Mouse (Mus musculus) cerebellum, adult 2 months (tissue): ENCODE measurements around the gene Hcst. TPM values are rescaled to one million over a fixed set of nuclear protein-coding genes. Genes with fewer than 3 reads are reported as not detected.

Experiments used
- DNase-seq, 2 experiments: peaks; one replicate each; pipeline ENCODE4 v3.0.0; 2021
- H3K27ac ChIP-seq: fragments of 200-500 bp; 2 replicates; pipeline ENCODE4 v1.5.1; 2012; ENCODE audit warnings: low read length, control low read depth, inconsistent platforms; ENCODE audit not compliant: insufficient read depth
- H3K27me3 ChIP-seq: fragments of 200-500 bp; 2 replicates; pipeline ENCODE4 v1.6.1; 2012; ENCODE audit warnings: inconsistent platforms, mild to moderate bottlenecking, low read length, moderate library complexity; ENCODE audit not compliant: control insufficient read depth, insufficient read depth
- H3K4me1 ChIP-seq: fragments of 200-500 bp; 2 replicates; pipeline ENCODE4 v1.6.1; 2011; ENCODE audit warnings: low read length; ENCODE audit not compliant: control insufficient read depth, insufficient read depth
- H3K4me3 ChIP-seq: fragments of 200-500 bp; replicated peaks from 2 replicates; pipeline ENCODE3; 2011; ENCODE audit warnings: mild to moderate bottlenecking, low read depth, low read length, control low read depth; ENCODE audit not compliant: insufficient read depth
- CTCF ChIP-seq: fragments of 200-500 bp; IDR thresholded peaks from 2 replicates; pipeline ENCODE4 v1.5.1; 2011; ENCODE audit warnings: low read depth, mild to moderate bottlenecking, control low read depth, low read length, moderate library complexity, borderline replicate concordance; ENCODE audit not compliant: insufficient read depth
- POLR2A ChIP-seq: fragments of 200-500 bp; IDR thresholded peaks from 2 replicates; pipeline ENCODE4 v1.6.1; 2011; ENCODE audit warnings: low read length, control low read depth, borderline replicate concordance; ENCODE audit not compliant: insufficient read depth
- WGBS: fragments of 180-500 bp; shearing (Covaris S2); methylation state at CpG from one replicate; pipeline ENCODE4 v1.1.7; 2018; 5-methylcytosine and 5-hydroxymethylcytosine counted together
- polyA plus RNA-seq: library from polyadenylated mRNA; depleted of rRNA; stranded (reverse); fragments of >200 nt; gene quantifications from 2 replicates; pipeline ENCODE4 v1.2.3, GENCODE M21; 2012

Gene Hcst
- polyA plus RNA-seq, 1 experiment: 0.34 TPM

GRCm38 (mm10) chr7:30423071-30423641 lies 3.5 kb upstream of the Hcst start:
- Histone ChIP-seq H3K4me3 (peak overlapping the region; percentile 95), H3K27ac (peak overlapping the region; percentile 81), H3K27me3 (no peaks in the 10 kb centered on the region), H3K4me1 (peaks cover 7% of the 10 kb centered on the region; the same call in 1 of the 2 replicates)
- TF ChIP-seq POLR2A: no peak
- no peak for TF ChIP-seq CTCF
- 25% methylated on average over 23 of the region's 23 CpGs for WGBS
- peak; percentile 58 to 60 for DNase-seq

- Histone ChIP-seq H3K27me3 (no peaks in the 10 kb centered on the region), H3K27ac (peak overlapping the region; percentile 81), H3K4me3 (peak overlapping the region; percentile 95), H3K4me1 (peaks cover 7% of the 10 kb centered on the region; the same call in 1 of the 2 replicates)
- no peak for TF ChIP-seq POLR2A
- DNase-seq: no peak
- 3% methylated on average over 9 of the region's 9 CpGs for WGBS
Measured at GRCm38 (mm10) chr7:30422560-30422959, 2.9 kb upstream of the Hcst start.

GRCm38 (mm10) chr7:30421890-30422435 lies 2.3 kb upstream of the Hcst start:
- Histone ChIP-seq H3K4me1 (peaks cover 7% of the 10 kb centered on the region; the same call in 1 of the 2 replicates), H3K27ac (peak overlapping the region; percentile 81), H3K4me3 (peak overlapping the region; percentile 95), H3K27me3 (no peaks in the 10 kb centered on the region)
- no peak for TF ChIP-seq CTCF
- TF ChIP-seq POLR2A: peak; percentile 58
- WGBS: under 1% methylated on average over 45 of the region's 45 CpGs
- DNase-seq: peak; percentile 95

GRCm38 (mm10) chr7:30421175-30421889 lies 1.7 kb upstream of the Hcst start, which contains the start of gene Nfkbid:
TSS of gene Nfkbid (plus strand) at chr7:30421732.
- 9% methylated on average over 31 of the region's 31 CpGs for WGBS
- Histone ChIP-seq H3K27ac (peak within 1 kb of the TSS; percentile 81), H3K4me3 (peak within 1 kb of the TSS; percentile 95), H3K27me3 (no peaks in the 10 kb centered on the region), H3K4me1 (peaks cover 7% of the 10 kb centered on the region; the same call in 1 of the 2 replicates)
- TF ChIP-seq POLR2A (0 out of 2 replicates have a peak, but pooled peaks have one; percentile 9), CTCF (no peak)
- peak; percentile 67 to 71 for DNase-seq

- no peak overlapping the region for H3K4me3 ChIP-seq
- no peak for DNase-seq
- TF ChIP-seq CTCF: no peak
- no peak for TF ChIP-seq POLR2A
- peaks cover 7% of the 10 kb centered on the region; the same call in 1 of the 2 replicates for H3K4me1 ChIP-seq
- WGBS: 89% methylated on average over 3 of the region's 3 CpGs
- no peaks in the 10 kb centered on the region for H3K27me3 ChIP-seq
- H3K27ac ChIP-seq: no peak overlapping the region
Measured at GRCm38 (mm10) chr7:30420673-30421072, 1.0 kb upstream of the Hcst start.

GRCm38 (mm10) chr7:30417856-30418255 lies 1.8 kb downstream of the Hcst start:
- 83% methylated on average over 9 of the region's 9 CpGs for WGBS
- TF ChIP-seq CTCF (no peak), POLR2A (no peak)
- H3K27me3 ChIP-seq: no peaks in the 10 kb centered on the region

GRCm38 (mm10) chr7:30413596-30413995 lies 6.1 kb downstream of the Hcst start, which contains the start of gene Tyrobp:
TSS of gene Tyrobp (plus strand) at chr7:30413760.
- WGBS: 67% methylated on average over 5 of the region's 5 CpGs
- Histone ChIP-seq H3K27me3 (no peaks in the 10 kb centered on the region; the same call in 1 of the 2 replicates), H3K4me1 (no peaks in the 10 kb centered on the region), H3K27ac (no peak within 1 kb of the TSS), H3K4me3 (no peak within 1 kb of the TSS)
- DNase-seq: no peak
- TF ChIP-seq POLR2A (no peak), CTCF (no peak)

More at GRCm38 (mm10) chr7:30417856-30418255, 1.8 kb downstream of the Hcst start:
- no peak overlapping the region for H3K27ac ChIP-seq
- no peaks in the 10 kb centered on the region for H3K4me1 ChIP-seq
- DNase-seq: no peak
- no peak overlapping the region for H3K4me3 ChIP-seq
